Mouse (Mus musculus) ovary, postnatal 14 days (tissue): ENCODE results near the gene Myzap.
A peak's percentile ranks its signal among the peaks of the same experiment; 100 is the strongest.
"Not testable (repeated sequence)": the region's sequence is repeated elsewhere in the genome, so short reads cannot be mapped to it uniquely, and the experiment has no call there.

Experiments
- DNase-seq: peaks from one replicate; pipeline ENCODE4 v3.0.0; 2022; ENCODE audit warnings: low spot score

Gene Myzap

GRCm38 (mm10) chr9:71591938-71592548, at the start of gene Myzap:
Gene Myzap (minus strand): TSS chr9:71592360.
- DNase-seq = peak; percentile 79

- no peak for DNase-seq
Observed at GRCm38 (mm10) chr9:71640361-71640927, 48.3 kb upstream of the Myzap start.

DNA sequence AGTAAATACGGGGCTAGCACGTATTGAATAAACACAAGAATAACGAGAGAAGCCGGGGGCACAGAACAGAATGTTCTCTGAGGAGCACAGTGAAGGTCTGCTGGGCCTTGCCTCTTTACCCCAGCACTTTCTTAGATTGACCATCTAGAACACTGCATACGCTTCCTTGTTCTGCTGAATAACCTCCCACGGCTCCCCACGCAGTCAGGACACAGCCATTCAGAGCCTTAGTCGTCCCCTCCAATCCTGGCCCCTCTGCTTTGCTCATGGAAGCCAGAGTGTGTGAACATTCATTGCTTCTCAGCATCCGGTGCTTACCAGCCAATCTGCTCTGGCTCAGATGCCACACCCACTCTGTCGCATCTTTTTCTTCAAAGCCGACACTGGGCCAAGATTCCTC, 46.0 kb upstream of the Myzap start:
- DNase-seq = no peak

GRCm38 (mm10) chr9:71636854-71637253, 44.7 kb upstream of the Myzap start:
- DNase-seq = no peak

- no peak for DNase-seq
Observed at GRCm38 (mm10) chr9:71635627-71636026, 43.5 kb upstream of the Myzap start.

DNA sequence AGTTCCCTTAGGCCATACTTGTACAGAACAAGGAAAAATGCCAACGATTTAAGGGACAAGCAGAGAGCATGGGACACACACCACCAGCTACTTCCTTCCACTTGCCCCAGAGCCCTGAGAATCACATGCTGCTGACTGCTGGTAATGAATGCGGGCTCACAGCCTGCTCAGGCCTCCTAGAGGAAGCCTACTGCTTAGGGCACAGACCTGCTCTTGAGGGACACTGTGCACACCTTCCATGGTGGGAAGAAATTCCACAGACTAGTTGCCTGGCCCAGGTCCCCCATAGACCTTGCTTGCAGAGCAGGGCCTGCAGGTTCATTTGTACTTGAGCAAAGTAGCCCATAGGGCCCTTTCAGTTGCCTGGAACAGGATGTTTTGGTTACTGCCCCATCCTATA, 42.8 kb upstream of the Myzap start:
- DNase-seq = no peak

DNA sequence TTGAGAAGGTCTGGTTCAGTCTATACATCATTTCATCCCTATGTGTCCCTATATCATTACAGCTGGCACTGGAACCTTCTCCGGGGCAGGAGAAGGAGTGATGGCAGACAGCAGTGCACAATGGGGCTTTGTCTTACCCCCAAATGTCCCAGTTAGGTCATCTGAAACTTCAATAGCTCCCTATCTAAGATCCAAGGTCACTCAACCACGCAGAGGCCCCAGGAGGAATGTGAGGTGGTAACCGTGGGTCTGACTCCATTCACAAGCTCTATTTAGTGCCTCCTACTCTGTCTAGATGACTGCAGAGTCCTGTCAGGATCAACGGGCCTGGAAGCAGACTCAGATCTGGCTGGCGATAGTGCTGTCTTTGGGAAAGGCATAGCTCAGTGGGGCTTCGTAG, 36.8 kb upstream of the Myzap start:
- DNase-seq = no peak

DNA sequence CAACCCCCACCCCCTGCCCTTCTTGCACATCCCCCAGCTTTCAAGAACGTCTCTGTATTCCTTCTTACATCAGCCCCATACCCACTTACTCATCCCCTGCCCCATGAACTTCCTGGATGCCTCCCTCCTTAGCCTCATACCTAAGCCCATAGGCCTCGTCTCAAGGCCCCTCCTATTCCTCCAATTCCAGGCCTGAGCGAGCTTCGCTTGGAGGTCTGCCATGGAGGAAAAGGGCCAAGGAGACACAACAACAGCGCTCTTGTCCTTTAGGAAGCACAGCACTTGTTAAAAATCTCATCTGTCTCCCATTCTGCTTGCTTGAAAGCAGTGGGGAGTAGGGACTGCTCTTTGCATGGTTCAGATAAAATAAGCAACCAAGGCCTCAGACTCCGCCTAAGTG, 36.1 kb upstream of the Myzap start:
- no peak for DNase-seq

- DNase-seq = no peak
Observed at GRCm38 (mm10) chr9:71625961-71626360, 33.8 kb upstream of the Myzap start.

- peak; percentile 43 for DNase-seq
Observed at GRCm38 (mm10) chr9:71624793-71625495, 32.8 kb upstream of the Myzap start.

DNA sequence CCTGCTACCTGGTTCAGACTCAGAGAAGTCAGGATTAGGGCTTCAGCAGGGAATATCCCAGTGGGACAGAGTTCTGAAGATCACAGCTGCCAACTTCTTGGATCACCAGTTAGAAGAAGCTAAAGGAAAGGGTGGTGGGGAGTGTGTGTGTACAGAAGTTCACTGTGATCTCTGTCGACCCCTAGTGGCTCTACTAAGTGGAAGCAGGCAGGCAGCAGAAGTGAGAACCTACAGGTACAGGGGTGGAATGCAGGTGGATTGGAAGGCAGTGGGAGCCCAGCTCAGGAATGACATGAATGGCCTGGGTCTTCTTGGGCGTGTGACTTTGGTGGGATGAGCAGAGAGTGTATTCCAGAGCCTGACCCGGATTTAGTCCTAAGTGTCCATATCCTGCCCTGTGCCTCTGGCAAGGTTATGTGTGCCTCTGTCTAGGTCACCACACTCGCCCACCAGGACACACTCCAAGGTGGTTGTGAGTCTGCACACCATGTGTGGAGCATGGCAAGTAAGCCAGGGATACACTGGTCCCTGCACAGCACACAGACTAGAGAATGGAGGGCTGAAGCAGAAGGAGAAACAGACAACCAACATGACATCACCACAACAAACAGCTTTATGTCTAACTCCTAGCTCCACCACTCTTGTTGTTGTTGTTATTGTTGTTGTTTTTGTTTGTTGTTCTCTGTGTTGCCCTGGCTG, 31.9 kb upstream of the Myzap start:
- no peak for DNase-seq

- DNase-seq = no peak
Observed at GRCm38 (mm10) chr9:71622593-71622992, 30.4 kb upstream of the Myzap start.

GRCm38 (mm10) chr9:71621968-71622367, 29.8 kb upstream of the Myzap start:
- DNase-seq = no peak

DNA sequence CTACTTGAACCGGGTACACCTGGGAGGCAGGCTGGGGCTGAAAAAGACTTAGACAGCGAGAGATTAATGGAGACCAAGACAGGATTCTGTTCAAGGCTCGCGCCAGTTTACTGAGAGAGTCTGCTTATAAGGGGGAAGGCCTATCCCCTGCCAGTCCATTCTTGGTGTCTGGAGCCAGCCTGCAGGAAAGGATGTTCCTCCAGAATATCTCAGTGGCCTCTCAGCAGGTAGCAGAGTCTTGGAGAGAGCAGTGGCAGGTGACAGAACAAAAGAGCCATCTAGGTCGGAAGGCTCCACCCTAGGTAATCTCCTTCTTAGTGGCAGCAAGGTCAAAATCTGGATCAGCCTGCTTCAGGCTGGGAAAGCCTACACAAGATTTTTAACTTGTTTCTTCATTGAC, 28.0 kb upstream of the Myzap start:
- not testable (repeated sequence) for DNase-seq

GRCm38 (mm10) chr9:71617363-71617762, 25.2 kb upstream of the Myzap start:
- DNase-seq = peak; percentile 27

DNA sequence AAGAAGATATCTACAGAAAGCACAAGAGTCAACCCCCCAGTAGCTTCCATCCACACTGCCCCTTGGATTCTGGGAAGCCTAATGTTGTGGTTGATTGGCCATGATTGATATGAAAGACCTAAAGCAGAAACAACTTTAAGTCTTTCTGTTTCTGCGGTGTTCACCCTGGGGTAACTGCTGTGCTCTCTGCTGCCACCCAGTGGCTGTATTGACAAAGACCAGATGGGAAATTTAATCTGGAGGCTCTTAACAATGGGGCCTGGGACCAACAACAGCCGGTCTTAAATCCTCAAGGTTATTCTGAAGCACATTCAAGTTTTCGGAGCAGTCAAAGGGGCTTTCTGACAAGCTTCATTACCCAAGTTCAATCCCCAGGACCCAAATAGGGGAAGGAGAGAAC, 24.0 kb upstream of the Myzap start:
- DNase-seq = peak; percentile 69

- DNase-seq = peak; percentile 44
Observed at GRCm38 (mm10) chr9:71614643-71615042, 22.5 kb upstream of the Myzap start.

DNA sequence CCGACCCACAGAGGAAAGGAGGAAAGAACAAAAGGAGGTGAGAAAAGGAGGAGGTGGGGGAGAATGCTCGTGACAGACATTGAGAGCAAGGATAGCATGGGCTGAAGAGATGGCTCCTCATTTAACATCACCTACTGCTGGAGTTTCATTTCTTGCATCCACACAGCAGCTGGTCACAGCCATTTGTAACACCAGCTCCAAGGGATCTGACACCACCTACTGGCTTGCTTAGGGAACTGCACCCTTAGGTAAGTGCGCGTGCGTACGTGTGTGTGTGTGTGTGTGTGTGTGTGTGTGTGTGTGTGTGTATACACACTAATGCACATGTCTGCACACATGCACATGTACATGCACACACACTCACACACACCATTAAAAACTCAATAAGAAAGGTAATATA, 20.8 kb upstream of the Myzap start:
- no peak for DNase-seq

DNA sequence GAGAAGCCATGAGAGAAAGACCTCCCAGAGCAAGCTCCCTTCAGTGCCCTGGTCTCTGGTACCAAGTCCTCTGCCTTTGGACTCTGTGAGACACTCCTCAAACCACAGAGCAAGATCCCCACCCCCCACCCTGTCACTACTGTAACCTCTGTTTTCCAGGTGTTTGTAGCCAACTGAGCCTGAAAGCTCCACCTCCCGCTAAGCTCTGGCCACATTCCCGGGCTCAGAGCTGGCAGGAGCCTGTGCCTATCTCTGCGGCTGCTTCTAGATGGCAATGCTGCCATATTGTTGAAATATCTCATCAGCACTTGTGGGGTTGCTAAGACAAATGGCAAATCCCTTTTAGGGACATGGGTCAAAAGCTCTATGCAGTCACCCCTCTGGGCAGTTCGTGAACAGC, 19.7 kb upstream of the Myzap start:
- no peak for DNase-seq

GRCm38 (mm10) chr9:71609010-71609409, 16.9 kb upstream of the Myzap start:
- DNase-seq = no peak

GRCm38 (mm10) chr9:71606296-71607057, 14.3 kb upstream of the Myzap start:
- no peak for DNase-seq

DNA sequence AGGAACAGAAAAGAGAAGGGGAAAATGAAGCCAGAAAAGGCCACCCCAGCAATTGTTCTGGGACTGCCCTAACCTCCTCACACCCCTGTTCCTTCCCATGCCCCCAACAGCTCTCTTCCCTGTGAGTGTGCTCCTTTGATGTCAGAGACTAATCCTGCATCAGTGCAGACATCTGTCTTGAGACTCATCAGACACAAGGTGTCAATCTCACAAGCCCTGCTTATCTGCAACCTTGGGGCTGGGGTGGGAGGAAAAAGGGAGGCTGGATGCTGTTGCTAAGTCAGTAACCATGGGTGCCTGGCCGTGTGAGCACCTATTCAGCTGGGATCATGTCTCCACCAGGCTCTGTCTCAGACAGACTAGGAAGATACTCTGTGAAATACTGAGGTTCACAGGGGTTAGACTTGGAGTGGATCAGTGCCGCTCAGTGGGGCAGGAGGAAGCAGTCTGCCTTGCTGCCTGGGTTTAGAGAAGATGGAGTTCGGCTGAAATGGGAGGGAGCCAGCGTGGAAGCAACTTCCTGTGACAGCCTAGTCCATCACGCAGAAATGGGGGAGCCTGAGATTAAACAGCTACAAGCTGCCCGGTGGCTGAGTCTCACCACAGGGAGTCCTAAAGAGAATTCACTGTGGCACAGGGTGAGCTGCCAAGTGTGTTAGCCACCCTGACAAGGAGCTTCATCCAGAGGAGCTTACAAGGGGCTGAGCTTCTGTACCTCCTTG, 12.9 kb upstream of the Myzap start:
- DNase-seq = no peak
